31 mouse cellular contexts compared by ENCODE assay signal in the genomic region with DNA sequence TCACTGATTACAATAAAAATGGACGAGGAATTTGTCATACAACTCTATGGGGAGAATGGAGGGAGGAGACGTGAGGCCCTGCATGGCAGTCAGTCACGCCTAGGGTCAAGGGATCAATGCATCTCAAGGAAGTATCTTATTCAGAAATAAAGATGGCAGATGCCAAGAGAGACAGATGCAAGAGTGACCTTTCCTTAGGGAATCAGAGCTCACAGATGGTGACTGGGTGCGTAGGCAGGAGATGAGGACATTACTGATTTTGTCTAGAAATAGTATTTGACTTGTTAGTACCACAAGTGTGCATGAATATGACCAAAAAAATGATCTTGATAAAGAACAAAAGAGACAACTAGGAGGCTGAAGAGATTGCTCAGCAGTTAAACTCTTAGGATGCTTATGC. TPM values are rescaled to one million over a fixed set of nuclear protein-coding genes. Genes with fewer than 3 reads are reported as not detected.
DNase-seq lines count a peak whose midpoint lies in the region; ATAC-seq and TF ChIP-seq lines count a peak whose summit lies in the region.
"Had no signal": no experiment of that assay in that cellular context is flagged by ENCODE, and none has a peak within 500 bp of the region (broad histone marks: within the 10 kb centered on the region; RNA-seq: fewer than 3 reads in every experiment).

No protein-coding gene starts in this region.

- no peak for ATAC-seq in hindbrain, postnatal 0 days
- no peak for ATAC-seq in stomach, postnatal 0 days (ENCODE audit: low FRiP score, low TSS enrichment)
- no peak for ATAC-seq in inflammation-experienced regulatory T-cells, adult 6 months
- ATAC-seq: forebrain, embryonic 16.5 days had no signal

- H3K4me1 ChIP-seq in hindbrain, embryonic 10.5 days (replicated peaks), result peaks cover 10% of the 10 kb centered on the region
- no peaks in the 10 kb centered on the region for H3K4me1 ChIP-seq in hindbrain, postnatal 0 days (ENCODE audit: insufficient read depth, low read length)
- H3K4me1 ChIP-seq in stomach, postnatal 0 days (replicated peaks; ENCODE audit: control insufficient read depth, insufficient read depth), result no peaks in the 10 kb centered on the region
- H3K4me1 ChIP-seq: heart, embryonic 13.5 days; kidney, embryonic 15.5 days had no signal

- H3K27ac ChIP-seq in hindbrain, embryonic 10.5 days, result peak overlapping the region; percentile 59; the same call in 1 of the 2 replicates
- H3K27ac ChIP-seq in hindbrain, postnatal 0 days, result no peak overlapping the region
- peak overlapping the region; percentile 58; the same call in 1 of the 2 replicates for H3K27ac ChIP-seq in stomach, postnatal 0 days (replicated peaks)
- H3K27ac ChIP-seq: heart, embryonic 13.5 days; kidney, embryonic 15.5 days; liver, embryonic 14.5 days; macrophage had no signal

- no peak for TF ChIP-seq EP300 in stomach, postnatal 0 days (optimal IDR thresholded peaks at IDR 0.05)

- no peak overlapping the region for H3K9ac ChIP-seq in hindbrain, postnatal 0 days (replicated peaks; ENCODE audit: low read length)
- H3K9ac ChIP-seq in stomach, postnatal 0 days (ENCODE audit: low read length), result no peak overlapping the region
- H3K9ac ChIP-seq: heart, embryonic 13.5 days; kidney, embryonic 15.5 days; liver, embryonic 14.5 days had no signal

- no peak for TF ChIP-seq CTCF in hindbrain, postnatal 0 days (IDR thresholded peaks at IDR 0.05; ENCODE audit: low read depth)
- no peak for TF ChIP-seq CTCF in stomach, postnatal 0 days (IDR thresholded peaks at IDR 0.05; ENCODE audit: low read depth)

- 43% methylated on average over 4 of the region's 4 CpGs for WGBS in hindbrain, embryonic 10.5 days
- 40% methylated on average over 4 of the region's 4 CpGs for WGBS in hindbrain, postnatal 0 days
- 48% methylated on average over 4 of the region's 4 CpGs for WGBS in stomach, postnatal 0 days

- peak; percentile 11 for DNase-seq in hindbrain, embryonic 10.5 days (ENCODE audit: low spot score)
- DNase-seq in hindbrain, postnatal 0 days (ENCODE audit: low spot score), result no peak
- peak; percentile 25 to 47 for DNase-seq in layer of hippocampus, adult 8-10 months (ENCODE audit: low spot score in 2 of 2)
- no peak for DNase-seq in layer of hippocampus, postnatal 25 days (ENCODE audit: extremely low spot score in 1 of 2, low spot score in 1 of 2)
- peak; percentile 54 for DNase-seq in brain, adult 2 months (ENCODE audit: low read depth, low spot score)
- no peak for DNase-seq in stomach, postnatal 0 days (ENCODE audit: low spot score)
- DNase-seq: adrenal gland, postnatal 25 days; B cell, adult 2 months; cerebellum, adult 8-10 months; cerebellum, postnatal 25 days; gastrocnemius, postnatal 10 days; heart, postnatal 10 days; kidney, adult 18-20 months; kidney, postnatal 25 days; liver; lung, adult 2 months; lung, postnatal 10 days; midbrain, embryonic 14.5 days; thymus, postnatal 4 days had no signal

- H3K36me3 ChIP-seq in hindbrain, embryonic 10.5 days, result no peaks in the 10 kb centered on the region
- no peaks in the 10 kb centered on the region for H3K36me3 ChIP-seq in hindbrain, postnatal 0 days (ENCODE audit: insufficient read depth, low read length)
- H3K36me3 ChIP-seq in stomach, postnatal 0 days (ENCODE audit: control insufficient read depth, insufficient read depth, low read length), result no peaks in the 10 kb centered on the region
- H3K36me3 ChIP-seq: heart, embryonic 13.5 days; kidney, embryonic 15.5 days had no signal

- no peak overlapping the region for H3K4me3 ChIP-seq in hindbrain, embryonic 10.5 days
- H3K4me3 ChIP-seq in hindbrain, postnatal 0 days (ENCODE audit: low read length), result no peak overlapping the region
- H3K4me3 ChIP-seq in stomach, postnatal 0 days (ENCODE audit: low read depth, low read length), result no peak overlapping the region
- H3K4me3 ChIP-seq: erythroblast, embryonic 14.5 days; heart, embryonic 13.5 days; kidney, embryonic 15.5 days had no signal

- no peak overlapping the region for H3K4me2 ChIP-seq in hindbrain, postnatal 0 days (ENCODE audit: low read depth, low read length)
- H3K4me2 ChIP-seq in stomach, postnatal 0 days (replicated peaks; ENCODE audit: low read depth), result no peak overlapping the region
- H3K4me2 ChIP-seq: heart, embryonic 13.5 days; kidney, embryonic 15.5 days had no signal

- H3K9me3 ChIP-seq in hindbrain, embryonic 10.5 days, result no peaks in the 10 kb centered on the region
- H3K9me3 ChIP-seq in hindbrain, postnatal 0 days (ENCODE audit: low read length), result no peaks in the 10 kb centered on the region
- H3K9me3 ChIP-seq in stomach, postnatal 0 days (ENCODE audit: control insufficient read depth, low read length), result no peaks in the 10 kb centered on the region
- H3K9me3 ChIP-seq: heart, embryonic 13.5 days; kidney, embryonic 15.5 days had no signal

- no peaks in the 10 kb centered on the region for H3K27me3 ChIP-seq in hindbrain, embryonic 10.5 days (ENCODE audit: insufficient read depth, poor library complexity, severe bottlenecking)
- H3K27me3 ChIP-seq in hindbrain, postnatal 0 days (ENCODE audit: insufficient read depth, low read length), result no peaks in the 10 kb centered on the region
- H3K27me3 ChIP-seq in stomach, postnatal 0 days (ENCODE audit: control insufficient read depth, insufficient read depth, low read length), result no peaks in the 10 kb centered on the region
- H3K27me3 ChIP-seq: heart, embryonic 13.5 days; kidney, embryonic 15.5 days had no signal

RNA-seq across cellular contexts. Expression of a gene that starts 21.6 kb away (rescaled TPM):
- 0.98 and 2.6 TPM in 2 replicates for polyA plus RNA-seq in hindbrain, embryonic 10.5 days (2016; fragmentation: Nextera tagmentation; extraction: Ambion mirVana)
- 0.78 and 1.0 TPM in 2 replicates for total RNA-seq in hindbrain, postnatal 0 days (2014; rRNA removed)
- 3.2 and 5.0 TPM in 2 replicates for polyA plus RNA-seq in hindbrain, postnatal 0 days (2015; fragmentation: Nextera tagmentation; extraction: Ambion mirVana)
- total RNA-seq in layer of hippocampus, adult 8-10 months (2022), result 1 to 10 TPM; 1.2 to 2.7 (median 1.6) TPM
- total RNA-seq in layer of hippocampus, postnatal 25 days (2021), result 1 to 10 TPM in 1 of 2 experiments, under 1 TPM in 1; 0.94 to 1.3 TPM
- 0.42 and 0.62 TPM in 2 replicates for polyA plus RNA-seq in stomach, postnatal 0 days (2015; fragmentation: Nextera tagmentation; extraction: Ambion mirVana)
- polyA plus RNA-seq in inflammation-experienced regulatory T-cells, adult 6 months (2017; shearing (Covaris generic)), result not detected
- total RNA-seq: heart, adult 8-10 months; hematopoietic stem cell, adult 5-6 weeks; megakaryocyte-erythroid progenitor cell, adult 5-6 weeks had no signal
- polyA plus RNA-seq: erythroblast, embryonic 14.5 days; forebrain, embryonic 11.5 days; limb, embryonic 11.5 days; liver, embryonic 14.5 days; macrophage had no signal

RNA-seq across cellular contexts. Expression of a gene that starts 22.4 kb away (rescaled TPM):
- polyA plus RNA-seq in hindbrain, embryonic 10.5 days (2016; fragmentation: Nextera tagmentation; extraction: Ambion mirVana), result 10.4 and 12.4 TPM in 2 replicates
- 17.5 and 25.3 TPM in 2 replicates for total RNA-seq in hindbrain, postnatal 0 days (2014; rRNA removed)
- 7.8 and 9.3 TPM in 2 replicates for polyA plus RNA-seq in hindbrain, postnatal 0 days (2015; fragmentation: Nextera tagmentation; extraction: Ambion mirVana)
- 10 to 100 TPM; 61.1 to 82.5 (median 70.6) TPM for total RNA-seq in layer of hippocampus, adult 8-10 months (2022)
- 10 to 100 TPM; 69.8 to 70.5 TPM for total RNA-seq in layer of hippocampus, postnatal 25 days (2021)
- 7.3 and 7.9 TPM in 2 replicates for polyA plus RNA-seq in stomach, postnatal 0 days (2015; fragmentation: Nextera tagmentation; extraction: Ambion mirVana)
- 10 to 100 TPM; 10.6 to 16.8 (median 12.5) TPM for polyA plus RNA-seq in inflammation-experienced regulatory T-cells, adult 6 months (2017; shearing (Covaris generic))

Comparison
In these comparisons a context has a peak if more than half of its experiments do, and no peak if none do; other contexts are left out.
1. DNase-seq: peak in hindbrain, embryonic 10.5 days (single experiment), layer of hippocampus, adult 8-10 months (2 of 2) and brain, adult 2 months (single experiment); none in hindbrain, postnatal 0 days (single experiment), layer of hippocampus, postnatal 25 days (0 of 2) and stomach, postnatal 0 days (single experiment).